Mouse (Mus musculus): ENCODE measurements around the gene Qrich1. TPM values are rescaled to one million over a fixed set of nuclear protein-coding genes. Genes with fewer than 3 reads are reported as not detected.

The Qrich1 gene
- total RNA-seq, 2 experiments from 2014 or later, result 60.4 to 60.5 TPM

DNA sequence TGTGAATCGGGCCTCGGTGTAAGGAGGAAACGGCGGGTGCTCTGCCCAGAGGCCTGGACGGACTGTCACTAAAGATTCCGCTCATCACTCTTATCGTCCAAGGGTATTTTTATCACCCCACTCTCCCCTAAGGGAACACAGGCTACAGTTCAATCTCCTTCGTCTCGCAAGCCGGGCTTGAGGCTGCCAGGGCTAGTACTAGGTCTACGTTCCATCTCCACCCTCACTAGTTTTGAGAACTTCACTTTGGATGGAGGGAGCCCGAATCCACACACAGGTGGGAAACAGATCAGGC is 25.4 kb upstream of the Qrich1 start:
- DNase-seq, result no peak
- intact Hi-C loops (cut with DNase I), result no loop called here

DNA sequence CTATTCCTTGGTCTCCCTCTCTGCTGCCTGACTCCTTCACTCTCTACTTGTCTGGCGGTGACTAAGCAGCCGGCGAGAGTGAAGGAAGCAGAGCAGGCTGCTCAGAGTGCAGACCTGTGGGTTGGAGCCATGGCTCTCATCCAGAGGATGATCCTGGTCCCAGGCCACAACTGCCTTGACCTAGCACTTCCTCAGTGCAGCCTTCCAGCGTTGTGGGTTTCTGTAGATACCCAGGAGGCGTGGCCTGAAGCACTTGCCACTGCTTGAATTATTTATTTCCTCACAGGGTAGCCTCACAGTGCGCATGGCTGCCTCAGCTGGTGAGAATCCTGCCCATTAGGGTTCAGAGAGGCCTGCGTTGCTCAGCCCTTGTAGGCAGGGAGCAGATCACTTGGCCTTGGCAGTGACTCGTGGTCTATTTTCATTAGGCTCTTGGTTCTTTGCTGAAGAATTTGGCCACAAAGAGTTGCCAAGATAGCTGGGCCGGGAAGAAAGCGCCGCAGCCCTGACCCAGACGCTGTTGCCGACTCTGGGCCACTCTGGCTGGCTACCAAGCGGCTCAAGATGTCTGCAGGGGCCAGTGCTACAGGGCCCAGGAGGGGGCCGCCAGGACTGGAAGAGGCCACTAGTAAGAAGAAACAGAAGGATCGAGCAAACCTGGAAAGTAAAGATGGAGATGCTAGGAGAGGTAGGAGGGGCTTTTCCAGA is 24.4 kb upstream of the Qrich1 start:
- peak in 1 of 2 experiments; percentile 35 for DNase-seq
- intact Hi-C loops (cut with DNase I), result loop anchor here (2.0 kb wide), 1 partner anchor 15 kb away; the partner anchor contains the start of gene Qars

DNA sequence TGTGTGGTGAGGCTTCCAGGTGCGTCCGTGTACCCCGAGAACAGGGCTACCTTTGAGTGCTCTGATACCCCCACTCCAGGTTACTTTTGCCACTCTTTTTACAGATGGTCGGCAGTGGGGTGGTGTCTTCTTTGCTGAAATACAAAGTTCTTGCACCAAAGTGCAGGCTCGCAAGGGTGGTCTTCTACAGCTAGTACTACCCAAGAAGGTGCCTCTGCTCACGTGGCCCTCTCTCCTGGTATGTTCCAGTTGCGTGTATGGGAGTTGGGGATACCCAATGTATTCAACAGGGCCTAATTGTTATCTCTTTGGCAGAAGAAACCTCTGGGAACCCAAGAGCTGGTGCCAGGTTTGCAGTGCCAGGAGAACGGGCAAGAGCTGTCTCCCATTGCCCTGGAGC is 23.4 kb upstream of the Qrich1 start:
- no peak for DNase-seq
- intact Hi-C loops (cut with DNase I), result loop anchor here (2.0 kb wide), 1 partner anchor 14 kb away; the partner anchor contains the start of gene Qars

DNA sequence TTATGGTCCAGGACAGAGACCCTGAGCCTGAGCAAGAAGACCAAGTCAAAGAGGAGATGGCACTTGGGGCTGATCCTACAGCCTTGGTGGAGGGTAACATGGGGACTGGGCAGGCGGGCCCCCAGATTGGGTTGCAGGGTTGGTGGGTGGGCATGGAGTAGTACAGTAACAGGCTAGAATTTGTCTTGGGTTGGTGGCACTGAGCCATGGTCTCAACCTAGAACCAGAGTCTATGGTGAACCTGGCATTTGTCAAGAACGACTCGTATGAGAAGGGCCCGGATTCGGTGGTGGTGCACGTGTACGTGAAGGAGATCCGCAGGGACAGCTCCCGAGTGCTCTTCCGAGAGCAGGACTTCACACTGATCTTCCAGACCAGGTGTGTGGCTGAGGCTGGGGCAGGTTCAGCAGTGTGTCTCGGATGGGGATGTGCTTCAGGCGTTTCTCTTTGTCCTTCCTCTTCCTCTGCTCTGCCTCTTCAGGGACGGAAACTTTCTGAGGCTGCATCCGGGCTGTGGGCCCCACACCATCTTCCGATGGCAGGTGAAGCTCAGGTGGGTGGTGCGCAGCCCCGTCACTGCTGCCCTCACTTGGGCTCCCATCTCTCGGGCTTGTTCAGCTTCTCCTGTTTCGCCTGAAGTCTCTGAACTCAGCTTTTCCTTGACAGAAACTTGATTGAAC is 22.3 kb upstream of the Qrich1 start:
- DNase-seq, result no peak
- intact Hi-C loops (cut with DNase I), result no loop called here

DNA sequence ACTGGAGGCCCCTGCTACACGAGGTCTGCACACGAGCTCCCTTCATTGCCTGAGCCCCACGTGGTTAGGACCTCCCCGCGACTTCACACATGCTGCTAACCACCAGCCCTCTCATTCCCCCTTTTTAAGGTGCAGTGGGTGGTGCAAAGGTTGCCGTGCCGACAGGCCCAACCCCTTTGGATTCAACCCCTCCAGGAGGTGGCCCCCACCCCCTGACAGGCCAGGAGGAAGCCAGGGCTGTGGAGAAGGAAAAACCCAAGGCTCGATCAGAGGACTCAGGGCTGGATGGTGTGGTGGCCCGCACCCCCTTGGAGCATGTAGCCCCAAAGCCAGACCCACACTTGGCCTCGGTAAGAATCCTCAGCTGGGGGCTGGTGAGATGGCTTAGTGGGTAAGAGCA is 21.7 kb upstream of the Qrich1 start:
- no peak for DNase-seq
- intact Hi-C loops (cut with DNase I), result no loop called here

DNA sequence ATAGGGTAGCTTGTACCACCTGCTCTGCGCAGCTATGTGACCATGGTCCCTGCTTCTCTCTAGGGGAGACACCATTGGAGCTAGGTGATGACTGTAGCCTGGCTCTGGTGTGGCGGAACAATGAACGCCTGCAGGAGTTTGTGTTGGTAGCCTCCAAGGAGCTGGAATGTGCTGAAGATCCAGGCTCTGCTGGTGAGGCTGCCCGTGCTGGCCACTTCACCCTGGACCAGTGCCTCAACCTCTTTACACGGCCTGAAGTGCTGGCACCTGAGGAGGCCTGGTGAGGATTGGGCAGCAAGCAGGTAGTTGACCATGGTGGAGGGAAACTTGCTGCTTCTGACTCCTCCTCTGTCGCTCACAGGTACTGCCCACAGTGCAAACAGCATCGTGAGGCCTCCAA is 17.4 kb upstream of the Qrich1 start:
- intact Hi-C loops (cut with DNase I), result no loop called here
- DNase-seq, result no peak

DNA sequence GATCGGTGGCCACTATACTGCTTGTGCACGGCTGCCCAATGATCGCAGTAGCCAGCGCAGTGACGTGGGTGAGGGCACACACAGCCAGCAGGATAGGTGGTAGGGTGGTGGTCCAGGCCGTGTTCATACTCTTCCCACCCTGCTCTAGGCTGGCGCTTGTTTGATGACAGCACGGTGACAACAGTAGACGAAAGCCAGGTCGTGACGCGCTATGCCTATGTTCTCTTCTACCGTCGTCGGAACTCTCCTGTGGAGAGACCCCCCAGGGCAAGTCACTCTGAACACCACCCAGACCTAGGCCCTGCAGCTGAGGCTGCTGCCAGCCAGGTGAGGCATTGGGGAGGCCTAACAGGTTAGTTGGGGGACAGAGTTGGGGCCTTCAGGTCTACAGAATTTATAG is 16.7 kb upstream of the Qrich1 start:
- DNase-seq, result no peak
- intact Hi-C loops (cut with DNase I), result no loop called here

DNA sequence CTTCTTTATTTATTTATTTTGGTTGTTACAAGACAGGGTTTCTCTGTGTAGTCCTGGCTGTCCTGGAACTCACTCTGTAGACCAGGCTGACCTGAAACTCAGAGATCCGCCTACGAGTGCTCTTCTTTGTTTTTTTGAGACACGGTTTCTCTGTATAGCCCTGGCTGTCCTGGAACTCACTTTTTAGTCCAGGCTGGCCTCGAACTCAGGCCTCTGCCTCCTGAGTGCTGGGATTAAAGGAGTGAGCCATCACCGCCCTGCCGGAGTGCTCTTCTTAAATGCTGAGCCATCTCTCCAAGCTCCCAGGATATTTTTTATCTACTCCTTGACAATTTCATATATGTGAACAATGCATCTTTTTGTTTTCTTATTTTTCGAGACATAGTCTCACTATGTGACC is 9.7 kb upstream of the Qrich1 start:
- intact Hi-C loops (cut with DNase I), result loop anchor here (2.0 kb wide), 1 partner anchor 14 kb away; no protein-coding TSS in a partner anchor

DNA sequence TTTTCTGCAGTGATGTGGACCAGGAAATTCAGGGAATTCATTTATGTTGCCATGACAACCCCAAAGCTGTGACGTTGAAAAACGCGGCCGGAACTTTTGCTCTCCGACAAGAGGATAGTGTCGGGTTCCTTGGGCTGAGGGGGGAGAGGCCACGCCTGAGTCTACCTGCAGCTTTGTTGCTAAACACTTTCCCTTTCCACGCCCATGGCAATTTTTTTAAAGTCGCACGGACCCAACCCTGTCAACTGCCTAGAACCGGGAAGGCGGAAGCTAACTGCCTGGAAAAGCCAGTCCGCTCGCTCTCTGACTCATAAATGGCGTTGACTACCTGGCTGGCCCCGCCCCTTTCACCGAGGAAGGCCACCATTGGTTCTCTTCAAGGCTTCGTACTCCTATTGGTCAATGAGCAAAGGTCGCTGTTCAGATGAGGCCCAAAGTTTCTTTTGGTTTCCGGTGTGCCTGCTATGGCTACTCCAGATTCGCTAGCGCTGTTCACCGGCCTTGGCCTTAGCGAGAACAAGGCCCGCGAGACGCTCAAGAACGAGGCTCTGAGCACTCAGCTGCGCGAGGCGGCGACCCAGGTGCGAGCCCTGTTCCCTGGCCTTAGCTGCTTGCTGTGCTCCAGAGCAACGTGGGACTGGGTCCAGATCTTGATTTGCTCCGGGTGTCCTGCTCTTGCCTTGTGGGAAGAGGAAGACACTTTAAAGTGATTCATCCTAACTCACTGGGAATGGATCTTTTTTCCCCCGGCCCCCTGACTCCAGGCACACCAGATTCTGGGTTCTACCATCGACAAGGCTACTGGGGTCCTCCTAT is 8.8 kb upstream of the Qrich1 start, which contains the start of gene Qars:
Gene Qars, plus strand, starts transcription at position 88 of the 816 bp plus-strand sequence.
- intact Hi-C loops (cut with DNase I), result loop anchor here (2.0 kb wide), 1 partner anchor 15 kb away; no protein-coding TSS in a partner anchor
- peak; percentile 91 to 92 for DNase-seq

More for the DNA sequence above, 9.7 kb upstream of the Qrich1 start:
- DNase-seq, result no peak

DNA sequence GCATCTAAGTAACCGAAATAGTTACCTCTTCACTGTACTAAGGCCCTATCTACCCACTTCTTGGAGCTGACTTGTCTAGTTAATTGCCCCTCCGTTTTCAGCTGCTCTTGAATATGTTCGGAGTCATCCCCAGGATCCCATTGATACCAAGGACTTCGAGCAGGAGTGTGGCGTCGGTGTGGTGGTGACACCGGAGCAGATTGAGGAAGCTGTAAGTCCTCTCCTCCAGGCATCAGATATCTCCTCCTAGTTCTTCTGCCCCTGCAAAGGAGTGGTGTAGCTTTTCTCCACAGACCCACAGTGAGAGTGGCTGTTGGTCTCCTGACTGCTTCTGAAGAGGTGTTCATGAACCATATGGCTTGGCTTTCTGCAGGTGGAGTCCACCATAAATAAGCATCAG is 7.8 kb upstream of the Qrich1 start:
- DNase-seq, result no peak
- intact Hi-C loops (cut with DNase I), result no loop called here

DNA sequence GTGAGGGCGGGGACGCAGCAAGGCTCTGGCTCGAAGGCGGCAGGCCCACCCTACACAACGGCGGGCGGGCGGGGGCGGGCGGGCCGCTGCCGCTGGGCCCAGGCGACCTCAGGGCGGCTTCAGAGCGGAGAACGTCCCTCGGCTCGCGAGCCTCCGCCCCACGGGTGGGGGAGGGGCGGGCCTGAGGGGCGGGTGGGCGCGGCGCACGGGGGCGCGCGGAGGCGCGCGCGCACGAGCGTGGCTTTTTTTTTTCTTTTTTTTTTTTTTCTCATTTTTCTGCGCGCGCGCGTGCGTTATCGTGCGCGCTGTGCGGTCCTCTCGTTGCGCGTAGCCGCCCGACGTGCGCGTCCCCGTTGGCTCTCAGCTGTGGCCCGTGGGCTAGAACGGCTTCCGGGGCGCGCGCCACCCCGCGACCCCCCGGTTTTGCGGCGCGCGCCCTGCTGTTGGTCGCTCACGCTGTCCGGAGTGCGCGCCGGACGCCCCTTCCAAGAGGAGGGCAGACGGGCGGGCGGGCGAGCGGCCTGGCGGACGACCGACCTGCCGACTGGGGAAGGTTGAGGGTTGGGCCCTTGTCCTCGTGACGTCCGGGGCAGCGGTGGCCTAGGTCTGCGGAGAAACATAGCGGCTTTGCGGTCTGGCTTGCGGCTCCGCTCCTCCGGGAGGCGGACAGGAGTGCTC is 786 bp downstream of the Qrich1 start:
- intact Hi-C loops (cut with DNase I), result loop anchor here (2.0 kb wide), 1 partner anchor 37 kb away; no protein-coding TSS in a partner anchor

DNA sequence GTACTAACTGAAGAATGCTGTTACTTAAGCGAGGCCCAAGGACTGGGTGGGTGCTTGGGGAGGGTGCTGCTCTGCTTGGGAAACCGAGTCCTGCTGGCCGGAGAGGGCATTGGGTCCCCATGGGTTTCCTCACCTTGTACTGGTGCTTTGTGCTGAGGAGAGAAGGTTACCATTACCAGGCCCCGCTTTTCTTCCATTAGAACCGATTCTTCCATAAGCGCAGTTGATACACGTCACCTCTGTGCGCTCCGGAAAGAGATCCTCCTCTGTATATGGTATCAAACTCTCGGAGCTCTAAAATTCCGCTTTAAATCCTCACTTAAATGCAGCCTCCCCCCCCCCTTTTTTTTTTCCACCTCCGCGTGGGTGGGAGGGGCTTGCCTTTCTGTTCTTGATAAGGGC is 1.3 kb downstream of the Qrich1 start:
- DNase-seq, result no peak

More for the DNA sequence above, 786 bp downstream of the Qrich1 start:
- peak; percentile 76 to 85 for DNase-seq

DNA sequence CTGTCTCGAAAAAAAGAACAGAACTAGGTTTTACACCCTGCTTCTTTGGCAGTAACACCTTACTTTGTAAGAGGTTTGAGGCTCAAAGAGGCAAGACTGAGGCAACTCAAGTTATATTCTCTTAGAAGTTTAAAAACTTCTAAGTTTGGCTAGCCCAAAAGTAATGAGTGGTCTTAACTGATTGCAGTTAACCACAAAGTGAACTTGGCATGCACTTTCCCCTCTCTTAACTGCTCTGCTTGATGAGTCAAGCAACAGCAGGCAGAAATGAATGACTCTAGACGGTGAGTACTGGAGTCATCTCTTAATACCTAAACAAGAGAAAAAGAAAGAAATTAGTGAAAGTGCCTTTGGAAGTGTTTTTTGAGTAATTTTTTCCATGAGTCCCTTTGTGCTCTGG is 5.0 kb downstream of the Qrich1 start:
- intact Hi-C loops (cut with DNase I), result no loop called here
- no peak for DNase-seq

More for the DNA sequence above, 1.3 kb downstream of the Qrich1 start:
- intact Hi-C loops (cut with DNase I), result loop anchor here (2.0 kb wide), 1 partner anchor 37 kb away; no protein-coding TSS in a partner anchor

DNA sequence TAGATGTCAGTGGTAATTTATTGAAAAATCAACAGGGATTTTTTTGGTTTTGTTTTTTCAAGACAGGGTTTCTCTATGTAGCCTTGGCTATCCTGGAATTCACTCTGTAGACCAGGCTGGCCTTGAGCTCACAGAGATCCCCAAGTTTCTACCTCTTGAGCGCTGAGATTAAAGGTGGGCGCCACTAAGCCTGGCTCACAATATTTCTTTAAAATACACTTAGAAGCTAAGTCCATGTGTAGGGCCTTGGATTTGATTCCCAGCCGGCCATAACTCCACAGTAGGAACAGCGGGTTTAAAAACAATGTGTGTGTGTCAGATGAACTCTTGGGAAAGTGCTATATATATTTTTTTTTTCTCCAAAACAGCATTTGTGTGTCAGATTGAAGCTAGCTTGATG is 6.7 kb downstream of the Qrich1 start:
- DNase-seq, result no peak
- intact Hi-C loops (cut with DNase I), result no loop called here

DNA sequence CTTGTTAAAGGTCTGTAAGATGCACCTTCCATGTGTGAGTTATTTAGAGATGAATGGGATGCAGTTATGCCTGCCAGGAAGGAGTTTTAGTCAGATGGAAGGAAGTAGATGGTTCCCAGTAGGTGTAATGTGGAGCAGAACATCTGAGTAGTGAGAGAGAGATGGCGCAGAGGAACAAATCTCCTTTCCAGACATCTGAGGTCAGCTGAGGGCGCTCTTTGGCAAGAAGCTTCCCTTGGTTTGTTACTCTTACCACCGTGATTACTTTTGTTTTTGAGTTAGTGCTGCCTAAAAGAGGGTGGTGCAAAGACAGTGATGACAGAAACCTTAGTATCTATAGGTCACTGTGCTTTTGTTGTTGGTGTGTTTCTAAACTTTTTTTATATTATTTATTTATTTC is 8.8 kb downstream of the Qrich1 start:
- intact Hi-C loops (cut with DNase I), result no loop called here
- DNase-seq, result no peak

DNA sequence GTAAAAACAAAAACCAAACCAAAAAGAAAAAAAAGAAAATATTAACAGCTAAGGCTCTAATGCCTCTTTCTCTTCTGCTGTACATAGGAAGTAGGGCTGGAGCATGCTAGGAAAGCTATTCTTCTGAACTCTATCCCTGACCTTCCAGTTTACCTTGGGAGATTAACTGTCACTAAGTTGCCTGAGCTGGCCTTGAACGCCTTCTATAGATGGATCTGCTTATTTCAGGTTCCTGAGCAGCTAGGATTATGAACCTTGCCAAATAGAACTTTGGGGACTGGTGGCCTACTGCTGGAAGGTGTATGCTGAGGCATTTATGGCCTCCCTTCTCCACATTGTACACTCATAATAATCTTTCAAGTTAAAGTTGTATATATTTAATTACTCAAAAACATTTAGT is 14.3 kb downstream of the Qrich1 start:
- intact Hi-C loops (cut with DNase I), result no loop called here
- DNase-seq, result no peak

DNA sequence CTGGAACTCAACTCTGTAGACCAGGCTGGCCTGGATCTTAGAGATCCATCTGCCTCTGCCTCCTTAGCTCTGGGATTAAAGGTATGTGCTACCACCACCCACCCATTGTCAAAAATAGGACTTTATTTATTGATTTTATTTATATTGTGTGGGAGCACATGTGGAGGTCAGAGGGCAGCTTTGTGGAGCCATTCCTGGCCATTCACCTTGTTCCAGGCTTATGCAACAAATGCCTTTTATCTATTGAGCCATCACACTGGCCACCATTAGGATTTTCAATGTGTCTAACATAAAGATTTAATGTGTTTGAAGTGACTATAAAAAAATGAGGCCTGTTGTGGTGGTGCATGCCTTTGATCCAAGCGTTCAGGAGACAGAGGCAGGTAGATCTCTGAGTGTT is 14.9 kb downstream of the Qrich1 start:
- DNase-seq, result no peak
- intact Hi-C loops (cut with DNase I), result no loop called here

DNA sequence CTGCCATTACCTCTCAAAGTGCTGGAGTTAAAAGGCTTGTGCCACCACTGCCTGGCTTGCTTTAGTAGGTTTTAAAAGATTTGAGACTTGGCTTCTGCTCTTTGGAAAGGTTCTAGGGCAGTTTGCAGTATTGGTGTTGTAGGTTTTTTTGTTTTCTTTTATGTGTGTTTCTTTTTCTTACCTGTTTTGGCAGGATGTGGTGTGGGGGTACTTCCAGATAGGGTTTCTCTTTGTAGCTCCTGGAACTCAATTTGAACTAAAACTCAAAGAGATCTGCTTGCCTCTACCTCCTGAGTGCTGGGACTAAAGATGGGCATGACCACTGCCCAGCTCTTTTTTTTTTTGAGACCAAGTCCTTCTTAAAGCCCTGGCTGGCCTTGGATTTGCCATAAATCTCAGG is 24.2 kb downstream of the Qrich1 start:
- DNase-seq, result no peak
- intact Hi-C loops (cut with DNase I), result no loop called here

DNA sequence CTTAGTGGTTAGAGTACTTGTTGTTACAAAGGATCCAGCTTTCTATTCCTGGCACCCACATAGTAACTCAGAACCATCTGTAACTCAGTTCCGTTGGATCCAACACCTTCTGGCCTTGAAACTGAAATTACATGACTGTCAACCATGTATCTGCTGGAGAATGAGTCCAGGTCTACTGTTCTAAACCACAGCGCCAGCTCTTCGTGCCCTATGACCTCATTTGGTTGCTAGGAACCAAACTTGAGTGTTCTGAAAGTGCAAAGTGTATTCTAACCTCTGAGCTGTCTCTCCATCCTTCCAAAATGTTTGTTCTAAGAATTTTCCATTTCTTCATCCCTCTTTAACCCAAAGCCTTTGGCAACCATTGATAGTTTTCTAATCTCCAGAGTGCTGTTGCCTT is 29.4 kb downstream of the Qrich1 start:
- intact Hi-C loops (cut with DNase I), result no loop called here
- no peak for DNase-seq

DNA sequence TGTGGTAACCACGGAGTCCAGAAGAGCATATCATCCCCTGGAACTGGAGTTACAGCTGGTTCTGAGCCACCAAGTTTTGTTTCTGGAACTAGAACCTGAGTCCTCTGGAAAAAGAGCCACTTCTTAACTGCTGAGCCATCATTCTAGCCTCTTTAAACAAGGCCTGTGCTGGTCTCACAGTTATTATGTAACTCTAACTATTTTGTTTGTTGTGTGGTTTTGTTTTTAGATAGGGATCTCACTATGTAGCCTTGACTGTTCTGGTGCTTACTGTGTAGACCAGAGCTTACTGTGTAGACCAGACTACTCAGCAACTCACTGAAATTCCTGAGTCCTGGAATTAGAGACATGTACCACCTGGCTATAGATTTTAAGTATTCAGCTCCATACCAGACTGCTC is 30.3 kb downstream of the Qrich1 start:
- intact Hi-C loops (cut with DNase I), result no loop called here

DNA sequence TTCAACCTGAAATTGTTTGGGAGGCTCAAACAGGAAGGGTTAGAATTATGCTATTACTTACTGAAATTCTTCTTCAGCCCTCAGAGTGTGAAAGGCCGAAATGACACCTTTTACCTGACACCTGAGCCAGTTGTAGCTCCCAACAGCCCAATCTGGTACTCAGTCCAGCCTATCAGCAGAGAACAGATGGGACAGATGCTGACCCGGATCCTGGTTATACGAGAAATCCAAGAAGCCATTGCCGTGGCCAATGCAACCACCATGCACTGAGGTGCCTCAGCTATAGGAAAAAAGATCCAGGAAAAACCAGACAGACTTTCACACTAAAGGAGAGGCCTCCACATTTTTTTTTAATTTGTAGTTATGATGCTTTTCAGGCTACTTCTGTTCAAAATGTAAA is 42.6 kb downstream of the Qrich1 start:
- DNase-seq, result no peak
- intact Hi-C loops (cut with DNase I), result loop anchor here (5.0 kb wide), 1 partner anchor 687 kb away; the partner anchor contains the start of gene Rbm6

More for the DNA sequence above, 30.3 kb downstream of the Qrich1 start:
- no peak for DNase-seq

Measured in heart, postnatal 36 days (tissue).